Mouse (Mus musculus) heart, embryonic 16.5 days (tissue): Measurements from ENCODE around the gene Camkmt. TPM values are rescaled to one million over a fixed set of nuclear protein-coding genes. Genes with fewer than 3 reads are reported as not detected.

Experiments
- ATAC-seq: fragments of 200-750 bp; cut with Nextera tagmentation; replicated peaks from 2 replicates; pipeline ENCODE4 v1.8.0; 2017; ENCODE audit warnings: moderate number of reproducible peaks; ENCODE audit not compliant: insufficient read depth, low FRiP score; ENCODE audit errors: extremely low read depth
- H3K27ac ChIP-seq: fragments of 300-500 bp; sonication (generic); 2 replicates; pipeline ENCODE4 v1.5.1; 2014; ENCODE audit warnings: mild to moderate bottlenecking, low read length, control low read depth, moderate library complexity
- H3K27me3 ChIP-seq: fragments of 300-500 bp; sonication (generic); 2 replicates; pipeline ENCODE4 v1.6.1; 2014; ENCODE audit warnings: low read length, mixed read lengths; ENCODE audit not compliant: control insufficient read depth, insufficient read depth
- H3K36me3 ChIP-seq: fragments of 300-500 bp; sonication (generic); 2 replicates; pipeline ENCODE4 v1.6.1; 2014; ENCODE audit not compliant: control insufficient read depth, insufficient read depth
- H3K4me1 ChIP-seq: fragments of 300-500 bp; sonication (generic); 2 replicates; pipeline ENCODE4 v1.6.1; 2014; ENCODE audit warnings: low read length, mixed read lengths; ENCODE audit not compliant: control insufficient read depth, insufficient read depth
- H3K4me2 ChIP-seq: fragments of 300-500 bp; sonication (generic); 2 replicates; pipeline ENCODE4 v1.6.1; 2014; ENCODE audit warnings: low read depth, mild to moderate bottlenecking, control low read depth, low read length
- H3K4me3 ChIP-seq: fragments of 300-500 bp; sonication (generic); 2 replicates; pipeline ENCODE4 v1.5.1; 2014; ENCODE audit warnings: mild to moderate bottlenecking, control low read depth, low read length
- H3K9ac ChIP-seq: fragments of 300-500 bp; sonication (generic); 2 replicates; pipeline ENCODE4 v1.6.1; 2014; ENCODE audit warnings: low read length, control low read depth
- H3K9me3 ChIP-seq: fragments of 300-500 bp; sonication (generic); replicated peaks from 2 replicates; pipeline ENCODE4 v1.6.1; 2016; ENCODE audit warnings: low read length; ENCODE audit not compliant: control insufficient read depth
- WGBS: fragments of 180-500 bp; shearing (Covaris S2); extraction: QIAGEN DNeasy Blood & Tissue Kit; methylation state at CpG from one replicate; pipeline ENCODE4 v1.1.7; 2014; 5-methylcytosine and 5-hydroxymethylcytosine counted together
- polyA plus RNA-seq: library from polyadenylated mRNA; unstranded; fragments of >200 nt; fragmentation: Nextera tagmentation; extraction: Ambion mirVana; gene quantifications from 2 replicates; pipeline ENCODE4 v1.2.1, GENCODE M21; 2015

Camkmt gene
- polyA plus RNA-seq, 1 experiment from 2014 or later = 6.7 TPM

DNA sequence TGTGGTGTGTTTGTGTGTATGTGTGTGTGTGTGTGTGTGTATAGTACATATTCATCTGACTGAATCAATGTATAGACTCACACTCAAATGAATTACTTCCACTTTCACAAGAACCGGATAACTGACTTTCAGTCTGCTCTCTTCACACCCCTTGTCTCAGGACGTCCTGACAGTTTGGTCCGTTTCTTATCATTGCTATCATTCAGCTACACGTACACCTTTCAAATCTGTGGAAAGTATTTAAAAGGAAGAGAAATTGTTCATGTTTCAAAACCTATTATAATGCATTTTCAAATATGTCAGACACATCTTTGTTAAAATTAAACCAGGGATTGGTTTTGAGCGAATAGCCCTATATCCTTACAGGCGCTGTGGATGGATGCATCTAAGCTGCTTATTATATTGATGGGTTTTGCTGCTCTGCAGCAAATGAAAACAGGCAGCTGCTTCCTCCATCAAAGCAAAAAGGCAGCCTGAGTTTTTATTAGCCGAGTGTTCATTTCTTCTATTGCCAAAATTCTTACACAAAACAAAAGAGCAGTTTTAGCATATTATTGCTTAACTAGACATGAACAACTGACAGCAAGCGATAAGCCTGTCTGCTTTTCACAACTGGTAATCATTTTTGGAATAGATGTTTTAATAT lies 291.3 kb downstream of the Camkmt start:
- Histone ChIP-seq H3K36me3 (no peaks in the 10 kb centered on the region), H3K27me3 (no peaks in the 10 kb centered on the region), H3K4me2 (no peak overlapping the region), H3K4me1 (no peaks in the 10 kb centered on the region), H3K9ac (no peak overlapping the region), H3K27ac (no peak overlapping the region), H3K4me3 (no peak overlapping the region), H3K9me3 (no peaks in the 10 kb centered on the region)
- 54% methylated on average over 8 of the region's 8 CpGs for WGBS
- no peak for ATAC-seq

DNA sequence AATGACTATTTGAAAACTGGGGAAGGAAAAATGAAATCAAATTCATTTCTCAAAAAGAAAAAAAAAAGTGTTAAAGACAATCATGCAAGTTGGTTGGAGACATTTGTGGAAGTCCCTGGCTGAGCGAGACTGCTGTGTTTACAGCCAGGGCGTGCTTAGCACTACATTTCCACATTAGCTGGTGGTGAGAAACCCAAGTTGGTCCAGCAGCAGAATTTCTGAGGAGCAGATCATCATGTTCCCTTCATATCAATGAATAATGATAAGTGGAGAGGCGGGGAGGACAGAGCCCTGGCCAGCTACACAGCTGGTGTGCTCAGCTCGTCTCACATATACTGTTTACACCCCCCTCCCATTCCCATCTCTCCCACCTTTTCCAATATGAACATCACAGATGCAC lies 292.0 kb downstream of the Camkmt start:
- no peak overlapping the region for H3K9ac ChIP-seq
- no peak overlapping the region for H3K4me2 ChIP-seq
- H3K4me1 ChIP-seq = no peaks in the 10 kb centered on the region
- H3K27ac ChIP-seq = no peak overlapping the region
- no peaks in the 10 kb centered on the region for H3K36me3 ChIP-seq
- H3K27me3 ChIP-seq = no peaks in the 10 kb centered on the region
- H3K4me3 ChIP-seq = no peak overlapping the region
- H3K9me3 ChIP-seq = no peaks in the 10 kb centered on the region
- no peak for ATAC-seq
- WGBS = 51% methylated on average over 4 of the region's 4 CpGs

- Histone ChIP-seq H3K36me3 (no peaks in the 10 kb centered on the region), H3K9ac (no peak overlapping the region), H3K4me1 (no peaks in the 10 kb centered on the region), H3K9me3 (no peaks in the 10 kb centered on the region), H3K4me2 (no peak overlapping the region), H3K4me3 (no peak overlapping the region), H3K27ac (no peak overlapping the region), H3K27me3 (no peaks in the 10 kb centered on the region)
- ATAC-seq = no peak
- 74% methylated on average over 6 of the region's 6 CpGs for WGBS
Observed at GRCm38 (mm10) chr17:85382906-85383305, 292.6 kb downstream of the Camkmt start.

DNA sequence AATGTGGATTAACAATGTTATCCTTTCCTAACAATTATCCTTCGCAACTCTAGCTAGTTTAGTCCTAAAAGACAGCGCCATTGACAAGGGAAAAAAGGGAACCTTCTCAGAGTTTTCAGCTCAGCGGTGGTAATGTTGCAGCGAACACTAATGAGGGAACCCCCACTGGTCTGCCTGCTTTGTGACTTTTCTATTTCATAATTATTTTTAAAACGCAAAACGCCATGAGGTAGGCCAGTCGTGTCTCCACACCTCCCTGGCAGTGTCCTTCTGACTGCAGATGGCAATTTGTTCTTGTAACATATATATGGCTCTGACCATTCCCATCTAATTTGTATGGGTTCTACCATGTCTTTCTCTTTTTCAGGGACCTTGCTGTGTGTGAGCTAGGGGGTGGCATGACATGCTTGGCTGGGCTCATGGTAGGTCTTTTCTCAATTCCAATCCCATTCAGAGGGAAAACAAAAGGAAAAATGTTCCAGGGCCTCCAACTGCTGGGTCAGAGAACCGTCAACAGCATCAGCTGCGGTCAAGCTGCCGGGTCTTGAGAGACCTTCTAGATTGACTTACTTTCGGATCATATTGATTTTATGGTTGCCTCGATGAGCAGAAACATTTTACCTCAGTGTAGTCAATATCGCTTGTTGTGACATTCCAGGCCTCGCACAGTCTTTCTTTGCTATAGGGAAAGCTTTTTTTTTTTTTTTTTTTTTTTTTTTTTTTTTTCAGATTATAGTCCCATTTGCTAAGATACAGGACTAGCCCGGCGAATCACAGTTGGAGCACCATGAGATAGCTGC lies 302.9 kb downstream of the Camkmt start:
- H3K9ac ChIP-seq = no peak overlapping the region
- no peaks in the 10 kb centered on the region for H3K9me3 ChIP-seq
- H3K36me3 ChIP-seq = no peaks in the 10 kb centered on the region
- no peak overlapping the region for H3K4me2 ChIP-seq
- ATAC-seq = no peak
- 88% methylated on average over 16 of the region's 16 CpGs for WGBS
- H3K4me1 ChIP-seq = no peaks in the 10 kb centered on the region
- no peaks in the 10 kb centered on the region for H3K27me3 ChIP-seq
- H3K4me3 ChIP-seq = no peak overlapping the region
- no peak overlapping the region for H3K27ac ChIP-seq

DNA sequence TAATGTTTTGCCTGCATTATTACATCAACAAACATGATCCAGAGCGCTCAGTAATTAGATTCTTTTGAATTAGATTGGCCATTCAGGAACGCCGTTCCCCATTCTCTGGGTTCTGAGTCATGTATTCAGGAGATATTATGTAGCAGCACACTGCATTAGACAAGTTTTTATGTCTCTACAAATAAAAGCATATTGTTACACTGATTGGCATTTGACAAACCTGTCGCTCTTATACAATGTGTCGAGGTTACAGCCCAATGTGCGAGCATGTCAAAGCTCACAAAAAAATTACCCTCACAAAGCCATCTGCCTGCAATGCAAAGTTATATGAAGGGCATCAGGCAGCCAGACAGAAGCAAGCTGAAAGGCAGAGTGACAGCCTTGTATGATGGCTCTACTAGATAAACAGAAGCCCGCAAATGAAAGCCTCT lies 303.6 kb downstream of the Camkmt start:
- Histone ChIP-seq H3K4me3 (no peak overlapping the region), H3K9ac (no peak overlapping the region), H3K27me3 (no peaks in the 10 kb centered on the region), H3K36me3 (no peaks in the 10 kb centered on the region), H3K9me3 (no peaks in the 10 kb centered on the region), H3K27ac (no peak overlapping the region), H3K4me2 (no peak overlapping the region), H3K4me1 (no peaks in the 10 kb centered on the region)
- WGBS = 87% methylated on average over 7 of the region's 7 CpGs
- ATAC-seq = no peak

DNA sequence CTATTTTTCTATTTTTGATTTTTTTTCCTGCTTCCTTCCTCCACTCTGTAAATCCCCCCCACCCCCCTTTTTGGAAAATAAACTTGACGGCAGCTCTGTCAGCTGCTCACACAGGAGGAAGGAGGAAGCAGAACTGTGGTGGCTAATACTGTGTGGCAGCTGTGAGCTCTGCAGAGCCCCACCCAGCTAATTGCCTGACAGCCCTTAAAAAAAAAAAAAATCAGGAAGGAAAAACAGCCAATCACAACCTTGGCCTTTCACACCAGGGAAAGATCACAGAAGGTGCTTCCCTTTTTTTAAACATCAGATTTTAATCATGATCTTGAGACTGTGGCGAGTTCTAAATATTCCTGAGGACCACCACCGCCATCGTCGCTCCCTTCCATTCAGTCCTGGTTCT lies 305.1 kb downstream of the Camkmt start:
- Histone ChIP-seq H3K4me2 (peak overlapping the region; percentile 26; the same call in 1 of the 2 replicates), H3K9me3 (no peaks in the 10 kb centered on the region), H3K27me3 (no peaks in the 10 kb centered on the region), H3K9ac (no peak overlapping the region), H3K4me1 (no peaks in the 10 kb centered on the region), H3K4me3 (no peak overlapping the region), H3K27ac (no peak overlapping the region), H3K36me3 (no peaks in the 10 kb centered on the region)
- ATAC-seq = no peak
- WGBS = 43% methylated on average over 5 of the region's 5 CpGs

GRCm38 (mm10) chr17:85400751-85401150 lies 310.4 kb downstream of the Camkmt start:
- peaks cover 3% of the 10 kb centered on the region; the same call in 1 of the 2 replicates for H3K4me1 ChIP-seq
- H3K27ac ChIP-seq = no peak overlapping the region
- no peaks in the 10 kb centered on the region for H3K9me3 ChIP-seq
- H3K27me3 ChIP-seq = no peaks in the 10 kb centered on the region
- WGBS = 76% methylated on average over 4 of the region's 4 CpGs
- H3K4me3 ChIP-seq = no peak overlapping the region
- H3K9ac ChIP-seq = no peak overlapping the region
- H3K36me3 ChIP-seq = no peaks in the 10 kb centered on the region
- ATAC-seq = no peak
- no peak overlapping the region for H3K4me2 ChIP-seq

DNA sequence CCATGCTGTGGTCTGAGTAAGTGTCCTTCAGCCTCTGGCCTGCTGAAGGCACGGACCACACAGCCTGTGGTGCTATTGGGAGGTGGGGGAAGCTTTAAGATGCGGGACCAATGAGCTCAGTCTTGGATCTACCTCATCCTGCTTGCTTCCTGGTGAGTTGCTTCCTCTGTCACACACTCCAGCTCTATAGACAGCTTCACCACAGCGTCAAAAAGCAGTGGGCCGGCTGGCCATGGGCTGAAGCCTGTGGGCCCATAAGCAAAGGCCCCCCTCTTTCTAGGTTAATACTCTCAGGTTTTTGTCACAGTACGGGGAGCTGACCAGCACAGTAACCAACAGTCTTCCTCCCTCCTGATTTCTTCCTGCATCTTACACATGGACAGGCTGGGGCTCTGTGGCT lies 314.8 kb downstream of the Camkmt start:
- Histone ChIP-seq H3K27ac (no peak overlapping the region), H3K4me2 (no peak overlapping the region), H3K4me1 (peaks cover 3% of the 10 kb centered on the region; the same call in 1 of the 2 replicates), H3K27me3 (no peaks in the 10 kb centered on the region), H3K36me3 (no peaks in the 10 kb centered on the region), H3K9me3 (peaks cover 2% of the 10 kb centered on the region), H3K9ac (no peak overlapping the region), H3K4me3 (no peak overlapping the region)
- no peak for ATAC-seq
- 84% methylated on average over 5 of the region's 5 CpGs for whole genome bisulfite sequencing

GRCm38 (mm10) chr17:85406195-85406594 lies 315.8 kb downstream of the Camkmt start:
- 46% methylated on average over 10 of the region's 10 CpGs for WGBS
- H3K27me3 ChIP-seq = no peaks in the 10 kb centered on the region
- H3K4me3 ChIP-seq = no peak overlapping the region
- H3K4me2 ChIP-seq = peak overlapping the region; percentile 1; the same call in 1 of the 2 replicates
- H3K9me3 ChIP-seq = peaks cover 10% of the 10 kb centered on the region
- H3K36me3 ChIP-seq = no peaks in the 10 kb centered on the region
- no peak overlapping the region for H3K9ac ChIP-seq
- H3K4me1 ChIP-seq = peaks cover 3% of the 10 kb centered on the region; the same call in 1 of the 2 replicates
- ATAC-seq = no peak; the same call in 1 of the 2 replicates
- H3K27ac ChIP-seq = peak overlapping the region; percentile 48; the same call in 1 of the 2 replicates
